Mouse (Mus musculus): ENCODE measurements around the gene Erbb4.
"Not testable (repeated sequence)": the region's sequence is repeated elsewhere in the genome, so short reads cannot be mapped to it uniquely, and the experiment has no call there.

Gene Erbb4

GRCm38 (mm10) chr1:68859480-68859879 is 248.4 kb downstream of the Erbb4 start:
- DNase-seq, result no peak

GRCm38 (mm10) chr1:68839352-68839751 is 268.5 kb downstream of the Erbb4 start:
- DNase-seq, result no peak

DNA sequence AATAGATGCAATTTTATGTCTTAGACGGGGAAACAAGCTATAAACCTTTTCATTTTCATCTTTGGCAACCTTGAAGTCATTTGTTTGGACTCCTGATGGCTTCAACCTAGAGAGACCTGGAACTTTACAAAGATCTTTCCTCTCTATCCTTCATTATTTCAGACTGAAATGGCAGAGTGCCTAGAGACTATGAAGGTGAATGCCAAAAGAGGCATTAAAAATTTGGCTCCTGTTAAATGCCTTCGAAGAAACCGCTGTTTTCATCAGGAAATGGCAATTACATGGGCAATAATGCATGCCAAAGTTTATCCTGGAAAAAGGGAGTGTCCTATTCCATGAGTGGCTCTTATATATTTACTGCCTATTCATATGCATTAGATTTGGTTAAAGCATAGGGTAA is 273.2 kb downstream of the Erbb4 start:
- DNase-seq, result no peak

- DNase-seq, result no peak
Observed at GRCm38 (mm10) chr1:68832101-68832500, 275.8 kb downstream of the Erbb4 start.

DNA sequence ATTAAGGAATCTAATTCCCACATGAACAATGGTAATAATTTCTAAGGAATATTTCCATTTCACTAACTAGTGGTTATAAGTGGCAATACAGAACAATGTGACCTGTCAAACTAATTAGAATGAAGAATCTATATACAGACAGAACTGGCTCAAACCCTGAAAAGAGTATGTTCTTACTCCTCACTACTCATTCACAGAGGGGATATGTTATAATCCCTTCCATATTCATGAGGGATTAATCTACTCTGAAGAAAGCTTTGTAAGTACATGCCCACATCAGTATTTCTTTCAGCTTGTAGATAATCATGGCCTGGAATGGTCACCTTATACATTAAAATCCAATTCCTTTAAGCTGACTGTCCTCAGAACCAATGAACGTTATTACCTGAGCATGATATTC is 276.3 kb downstream of the Erbb4 start:
- no peak for DNase-seq

- DNase-seq, result no peak
Observed at GRCm38 (mm10) chr1:68830501-68831239, 277.2 kb downstream of the Erbb4 start.

DNA sequence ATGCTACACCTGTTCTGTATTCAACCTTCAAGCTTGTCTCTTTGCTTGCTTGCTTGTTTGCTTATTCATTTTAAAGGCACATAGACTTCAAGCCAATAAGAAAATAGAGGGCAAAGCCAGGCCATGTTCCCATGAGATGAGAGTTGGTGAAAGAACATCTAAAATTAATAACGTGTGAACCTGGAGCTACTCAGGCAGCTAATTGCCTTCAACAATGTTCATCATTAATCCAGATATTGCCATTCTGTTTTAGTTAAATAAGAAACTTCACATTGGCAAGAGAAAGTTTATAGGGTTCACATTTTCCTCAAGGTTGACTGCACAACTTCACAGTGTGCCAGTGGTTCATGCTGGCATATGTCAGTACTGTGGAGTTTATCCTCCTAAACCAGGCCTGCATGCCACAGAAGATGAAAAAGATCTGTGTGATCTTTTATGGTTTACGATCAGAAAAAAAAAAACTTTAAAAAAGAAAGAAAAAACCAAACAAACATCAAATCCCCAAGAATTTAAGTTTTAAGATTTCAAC is 284.7 kb downstream of the Erbb4 start:
- DNase-seq, result no peak

DNA sequence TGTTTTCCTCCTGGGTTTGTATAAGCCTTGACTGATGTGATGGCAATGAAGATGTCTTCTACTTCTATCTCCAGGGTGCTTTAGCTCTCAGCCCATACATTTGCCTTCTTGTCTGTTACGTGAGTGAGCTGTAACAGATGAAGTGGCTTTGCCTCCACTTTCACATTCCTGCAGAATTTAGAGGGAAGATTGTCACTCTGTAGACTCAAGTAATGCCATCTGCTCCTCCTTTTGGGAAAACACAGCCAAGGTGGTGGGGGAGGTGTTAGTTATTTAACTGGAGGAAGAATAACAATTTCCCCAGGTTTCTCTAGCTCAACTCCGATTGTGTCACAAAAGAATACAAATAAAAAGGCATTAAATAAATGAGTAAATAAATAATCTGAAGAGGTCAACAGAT is 301.1 kb downstream of the Erbb4 start:
- DNase-seq, result no peak

DNA sequence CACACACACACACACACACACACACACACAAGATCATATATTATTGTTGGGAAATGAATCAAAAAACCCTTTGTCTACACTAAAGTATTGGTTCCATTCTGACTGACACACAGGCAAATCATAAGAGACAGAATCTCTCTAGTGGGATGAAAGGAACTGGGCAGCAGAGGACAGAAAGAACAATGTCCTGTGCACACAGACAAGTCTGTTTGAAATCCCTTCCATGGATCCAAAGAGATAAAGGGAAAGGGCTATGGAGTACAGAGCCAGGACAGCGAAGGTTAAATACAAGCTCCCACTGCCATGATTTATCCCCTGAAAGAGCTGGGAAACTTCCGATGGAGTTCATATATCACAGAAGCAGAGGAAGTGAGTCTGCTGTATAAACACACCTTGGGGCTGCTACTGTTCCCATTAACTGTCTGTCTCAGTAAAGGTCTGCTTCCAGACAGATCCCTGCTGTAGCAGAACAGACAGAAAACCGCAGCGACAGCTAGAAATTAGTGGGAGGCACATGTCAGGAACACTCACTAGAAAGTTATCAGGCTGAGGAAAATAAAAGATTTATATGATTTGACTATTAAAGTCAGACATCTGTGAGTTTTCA is 320.3 kb downstream of the Erbb4 start:
- no peak for DNase-seq

- no peak for DNase-seq
Observed at GRCm38 (mm10) chr1:68780653-68781052, 327.2 kb downstream of the Erbb4 start.

GRCm38 (mm10) chr1:68780032-68780431 is 327.8 kb downstream of the Erbb4 start:
- no peak for DNase-seq

- DNase-seq, result not testable (repeated sequence)
Observed at GRCm38 (mm10) chr1:68766095-68766494, 341.8 kb downstream of the Erbb4 start.

DNA sequence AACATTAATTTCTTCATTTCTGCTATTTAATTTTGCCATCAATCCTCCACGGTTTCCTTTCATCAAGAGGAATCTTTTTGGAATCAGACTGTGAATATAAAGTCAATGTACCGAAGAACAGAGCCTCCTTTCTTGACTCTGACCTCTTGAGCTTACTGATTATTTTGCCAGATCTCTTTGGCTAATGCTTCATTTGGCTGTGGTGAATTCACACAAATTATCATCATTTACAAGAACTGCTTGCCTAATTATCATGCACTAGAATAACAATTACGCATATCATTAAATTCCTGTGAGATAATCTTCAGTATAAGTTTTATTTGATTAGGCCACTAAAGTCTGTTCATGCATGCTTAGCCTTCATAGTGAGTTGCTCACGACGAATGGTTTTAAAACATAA is 345.4 kb downstream of the Erbb4 start:
- no peak for DNase-seq

DNA sequence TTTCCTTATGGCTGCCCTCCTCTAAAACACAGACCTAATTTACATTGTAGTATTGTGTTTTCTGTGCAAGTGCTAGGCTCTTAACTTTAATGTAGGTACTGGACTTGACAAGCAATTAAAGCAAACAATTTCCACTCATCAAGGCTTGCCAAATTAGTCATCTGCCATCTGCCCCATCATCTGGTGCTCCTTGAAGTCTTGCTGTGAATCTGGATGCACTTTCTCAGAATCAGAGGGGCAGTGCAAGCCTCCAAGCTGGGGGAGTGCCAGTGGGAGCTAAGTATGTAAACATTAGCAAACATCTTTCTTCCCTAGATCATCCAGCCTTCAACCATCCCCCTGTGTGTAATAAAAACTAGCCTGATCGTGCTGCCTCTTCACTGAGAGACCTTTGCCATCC is 358.9 kb downstream of the Erbb4 start:
- peak; percentile 6 for DNase-seq

- DNase-seq, result no peak
Observed at GRCm38 (mm10) chr1:68681478-68681877, 426.4 kb downstream of the Erbb4 start.

GRCm38 (mm10) chr1:68674667-68675066 is 433.2 kb downstream of the Erbb4 start:
- no peak for DNase-seq

GRCm38 (mm10) chr1:68666831-68667601 is 440.8 kb downstream of the Erbb4 start:
- no peak for DNase-seq

- no peak for DNase-seq
Observed at GRCm38 (mm10) chr1:68590475-68590874, 517.4 kb downstream of the Erbb4 start.

DNA sequence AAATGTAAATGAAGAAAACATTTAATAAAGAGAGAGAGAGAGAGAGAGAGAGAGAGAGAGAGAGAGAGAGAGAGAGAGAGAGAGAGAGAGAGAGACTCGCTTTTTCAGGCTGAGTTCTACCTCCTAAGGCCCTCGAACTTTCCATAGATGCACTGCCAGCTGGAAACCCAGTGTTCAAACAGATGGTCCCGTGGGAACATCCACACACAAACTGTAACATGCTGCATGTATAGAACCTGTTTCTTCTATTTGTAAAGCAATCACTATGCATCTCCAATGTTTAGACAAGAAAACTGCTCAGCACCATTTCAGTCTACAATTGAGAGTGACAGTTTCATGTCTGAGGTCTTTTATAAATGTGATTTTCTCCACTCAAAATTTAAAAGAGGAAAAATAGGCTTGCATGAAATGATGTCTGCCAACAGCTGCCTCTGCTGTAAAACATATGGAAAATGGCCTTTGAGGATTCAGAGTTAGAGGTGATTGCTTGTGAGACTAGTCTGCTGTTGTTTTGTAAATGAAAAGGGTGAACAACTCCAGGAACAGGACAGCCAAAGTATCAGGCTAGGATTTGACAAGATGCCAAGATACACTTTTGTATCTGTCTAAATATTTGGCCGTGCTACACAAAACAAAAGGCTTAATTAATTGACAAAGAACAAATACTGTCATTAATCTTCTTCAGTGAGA is 533.9 kb downstream of the Erbb4 start:
- DNase-seq, result peak; percentile 5

DNA sequence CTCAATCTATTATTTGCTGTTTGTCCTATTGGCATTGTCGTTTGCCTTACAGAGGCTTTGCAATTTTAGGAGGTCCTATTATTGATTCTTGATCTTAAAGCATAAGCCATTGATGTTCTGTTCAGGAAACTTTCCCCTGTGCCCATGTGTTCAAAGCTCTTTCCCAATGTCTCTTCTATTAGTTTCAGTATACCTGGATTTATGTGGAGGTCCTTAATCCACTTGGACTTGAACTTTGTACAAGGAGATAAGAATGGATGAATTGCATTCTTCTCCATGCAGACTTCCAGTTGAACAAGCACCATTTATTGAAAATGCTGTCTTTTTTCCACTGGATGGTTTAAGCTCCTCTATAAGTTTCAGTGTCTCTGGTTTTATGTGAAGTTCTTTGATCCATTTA is 536.9 kb downstream of the Erbb4 start:
- DNase-seq, result no peak

- DNase-seq, result no peak
Observed at GRCm38 (mm10) chr1:68542942-68543341, 564.9 kb downstream of the Erbb4 start.

GRCm38 (mm10) chr1:68517820-68518219 is 590.0 kb downstream of the Erbb4 start:
- no peak for DNase-seq

- DNase-seq, result no peak
Observed at GRCm38 (mm10) chr1:68503873-68504272, 604.0 kb downstream of the Erbb4 start.
